Mouse (Mus musculus) olfactory bulb, adult 2 months (tissue): ENCODE measurements around the gene Notch1.

Experiments
- CTCF ChIP-seq: fragments of 200-500 bp; IDR thresholded peaks from 2 replicates; pipeline ENCODE4 v1.5.1; 2012; ENCODE audit warnings: low read depth, mild to moderate bottlenecking, low read length, moderate library complexity; ENCODE audit not compliant: insufficient read depth
- POLR2A ChIP-seq: fragments of 200-500 bp; IDR thresholded peaks from 2 replicates; pipeline ENCODE4 v1.6.1; 2012; ENCODE audit warnings: mild to moderate bottlenecking, low read depth, low read length, moderate library complexity; ENCODE audit not compliant: insufficient read depth

GRCm38 (mm10) chr2:26441688-26442087 lies 74.8 kb downstream of the Notch1 start:
- TF ChIP-seq POLR2A (no peak), CTCF (no peak)
